Mouse (Mus musculus) hindbrain, embryonic 14.5 days (tissue): Measurements from ENCODE around the gene Slc41a1. TPM values are rescaled to one million over a fixed set of nuclear protein-coding genes. Genes with fewer than 3 reads are reported as not detected.
A peak's percentile ranks its signal among the peaks of the same experiment; 100 is the strongest.

ENCODE experiments used
- ATAC-seq: fragments of 200-750 bp; cut with Nextera tagmentation; 2 replicates; pipeline ENCODE4 v1.8.0; 2017; ENCODE audit warnings: moderate number of reproducible peaks, mild to moderate bottlenecking, moderate TSS enrichment, moderate library complexity; ENCODE audit not compliant: low FRiP score
- DNase-seq: peaks from one replicate; pipeline ENCODE4 v3.0.0-alpha.2; 2015; ENCODE audit warnings: low spot score
- H3K27ac ChIP-seq: fragments of 300-500 bp; sonication (generic); 2 replicates; pipeline ENCODE4 v1.5.1; 2014; ENCODE audit warnings: mild to moderate bottlenecking, moderate library complexity
- H3K27me3 ChIP-seq: fragments of 300-500 bp; sonication (generic); 2 replicates; pipeline ENCODE4 v1.6.1; 2014; ENCODE audit warnings: mild to moderate bottlenecking, low read length, mixed read lengths; ENCODE audit not compliant: control insufficient read depth, insufficient read depth
- H3K36me3 ChIP-seq: fragments of 300-500 bp; sonication (generic); replicated peaks from 2 replicates; pipeline ENCODE4 v1.6.1; 2014; ENCODE audit not compliant: control insufficient read depth, insufficient read depth
- H3K4me1 ChIP-seq: fragments of 300-500 bp; sonication (generic); replicated peaks from 2 replicates; pipeline ENCODE4 v1.6.1; 2014; ENCODE audit warnings: antibody characterized with exemption, low read length, mixed read lengths; ENCODE audit not compliant: control insufficient read depth, insufficient read depth
- H3K4me2 ChIP-seq: fragments of 300-500 bp; sonication (generic); replicated peaks from 2 replicates; pipeline ENCODE4 v1.6.1; 2014; ENCODE audit warnings: mild to moderate bottlenecking, moderate library complexity
- H3K4me3 ChIP-seq: fragments of 300-500 bp; sonication (generic); replicated peaks from 2 replicates; pipeline ENCODE4 v1.5.1; 2014; ENCODE audit warnings: mild to moderate bottlenecking, low read length
- H3K9ac ChIP-seq: fragments of 300-500 bp; sonication (generic); 2 replicates; pipeline ENCODE4 v1.6.1; 2014
- H3K9me3 ChIP-seq: fragments of 300-500 bp; sonication (generic); 2 replicates; pipeline ENCODE4 v1.6.1; 2016; ENCODE audit warnings: low read length; ENCODE audit not compliant: control insufficient read depth
- WGBS: fragments of 180-500 bp; shearing (Covaris S2); extraction: QIAGEN DNeasy Blood & Tissue Kit; methylation state at CpG from one replicate; pipeline ENCODE4 v1.1.7; 2014; 5-methylcytosine and 5-hydroxymethylcytosine counted together
- polyA plus RNA-seq: library from polyadenylated mRNA; unstranded; fragments of >200 nt; fragmentation: Nextera tagmentation; extraction: Ambion mirVana; gene quantifications from 2 replicates; pipeline ENCODE4 v1.2.1, GENCODE M21; 2014

The Slc41a1 gene
- polyA plus RNA-seq, 1 experiment from 2014 or later, result 14.3 TPM

DNA sequence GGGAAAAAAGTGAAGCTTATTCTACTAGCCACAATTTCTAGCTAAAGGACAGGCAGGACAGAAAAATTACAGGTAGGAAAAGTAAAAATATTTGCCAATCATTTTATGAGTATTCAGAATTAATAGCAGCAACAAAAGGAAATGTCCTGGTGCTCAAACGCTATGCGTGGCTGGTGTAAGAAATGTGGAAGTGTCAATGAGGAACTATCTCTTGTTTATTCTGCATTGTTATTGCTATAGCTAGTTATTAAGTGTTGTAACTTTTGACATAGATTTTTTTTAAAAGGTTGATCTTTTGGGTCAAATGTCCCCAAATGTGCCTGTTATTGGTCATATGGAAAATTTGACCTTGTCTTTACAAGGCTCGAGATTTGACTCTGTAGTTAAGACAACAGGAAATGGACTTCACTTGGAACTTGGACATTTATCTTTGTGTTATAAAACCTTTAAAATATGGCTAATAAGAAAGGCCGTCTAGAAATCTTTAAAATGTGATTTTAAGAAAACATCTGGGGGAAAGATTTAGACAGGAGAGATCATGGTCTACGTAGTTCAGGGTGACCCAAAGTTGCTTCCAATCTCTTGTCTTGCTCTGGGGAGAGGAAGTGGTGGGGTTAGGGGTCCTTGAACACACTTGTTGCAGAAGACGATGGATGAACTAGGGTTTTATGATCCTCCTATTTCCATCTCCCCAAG lies 39.2 kb downstream of the Slc41a1 start:
- Histone ChIP-seq H3K36me3 (no peaks in the 10 kb centered on the region), H3K4me2 (no peak overlapping the region), H3K27me3 (no peaks in the 10 kb centered on the region), H3K27ac (no peak overlapping the region), H3K4me1 (no peaks in the 10 kb centered on the region), H3K9me3 (no peaks in the 10 kb centered on the region), H3K4me3 (no peak overlapping the region), H3K9ac (no peak overlapping the region)
- ATAC-seq (peak; percentile 12; the same call in 1 of the 2 replicates), DNase-seq (no peak)
- WGBS, result 84% methylated on average over 6 of the region's 6 CpGs

DNA sequence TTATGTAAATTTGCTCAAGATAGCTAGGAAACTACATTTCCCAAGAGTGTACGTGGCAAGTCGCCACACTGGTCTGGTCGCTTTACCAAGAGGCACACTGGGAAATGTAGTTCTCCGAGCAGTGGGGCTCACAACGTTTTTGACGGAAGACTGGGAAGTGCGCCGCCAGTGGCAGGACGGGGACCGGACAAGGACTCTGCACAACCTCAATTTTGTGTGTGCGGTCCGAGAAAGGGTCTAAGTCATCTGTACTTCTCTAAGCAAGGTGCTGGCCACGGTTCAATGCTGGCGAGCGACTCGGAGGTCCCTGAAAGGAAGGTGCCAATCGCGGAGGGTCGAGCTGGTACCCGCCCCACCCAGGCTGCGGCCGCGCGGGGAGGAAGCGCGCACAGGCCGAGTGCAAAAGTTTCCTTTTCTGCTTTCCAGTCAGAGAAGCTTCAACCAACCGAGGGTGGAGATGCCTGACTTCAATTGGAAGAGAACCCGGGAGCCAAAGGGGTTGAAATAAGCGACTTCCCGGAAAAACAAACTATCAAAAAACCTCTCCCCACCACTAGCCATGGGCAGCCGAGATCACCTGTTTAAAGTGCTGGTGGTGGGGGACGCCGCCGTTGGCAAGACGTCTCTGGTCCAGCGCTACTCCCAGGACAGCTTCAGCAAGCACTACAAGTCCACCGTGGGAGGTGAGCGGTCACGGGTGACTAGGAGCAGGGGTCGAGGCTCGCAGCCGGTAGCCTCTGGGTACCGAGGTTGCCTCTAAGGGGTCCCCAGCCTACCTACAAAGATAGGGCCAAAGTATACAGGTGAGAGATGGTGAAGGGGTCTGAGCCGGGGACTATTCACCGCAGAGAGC lies 40.0 kb downstream of the Slc41a1 start, which contains the start of gene Rab29:
TSS of gene Rab29 (plus strand) at position 132 of the 853 bp plus-strand sequence.
- H3K4me3 ChIP-seq, result peak within 1 kb of the TSS; percentile 52
- 2% methylated on average over 46 of the region's 46 CpGs for WGBS

DNA sequence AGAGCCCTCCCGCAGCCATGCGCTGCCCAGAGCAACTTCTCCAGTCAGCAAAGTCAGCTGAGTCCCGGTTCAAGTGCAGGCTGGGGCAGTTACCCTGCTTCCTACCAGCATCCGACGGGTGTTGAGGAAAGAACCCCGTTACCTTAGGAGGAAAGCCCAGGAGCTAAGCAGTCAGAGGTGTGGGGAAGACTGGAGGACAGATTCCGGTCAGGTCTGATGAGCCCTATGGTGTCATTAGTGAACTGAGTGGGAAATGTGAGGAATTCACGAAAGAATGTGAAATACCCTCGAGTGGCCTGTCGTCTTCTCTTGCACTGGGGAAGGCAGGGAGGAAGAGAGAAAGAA lies 40.6 kb downstream of the Slc41a1 start:
- Histone ChIP-seq H3K4me1 (no peaks in the 10 kb centered on the region), H3K36me3 (no peaks in the 10 kb centered on the region), H3K27ac (no peak overlapping the region), H3K4me2 (peak overlapping the region; percentile 74), H3K9me3 (no peaks in the 10 kb centered on the region), H3K4me3 (peak overlapping the region; percentile 52), H3K9ac (peak overlapping the region; percentile 49; the same call in 1 of the 2 replicates), H3K27me3 (no peaks in the 10 kb centered on the region)
- ATAC-seq (0 out of 2 replicates have a peak, but pooled peaks have one; percentile 3), DNase-seq (no peak)
- WGBS, result 35% methylated on average over 10 of the region's 10 CpGs

More for the DNA sequence above, 40.0 kb downstream of the Slc41a1 start, which contains the start of gene Rab29:
- Histone ChIP-seq H3K27me3 (no peaks in the 10 kb centered on the region), H3K4me2 (peak within 1 kb of the TSS; percentile 74), H3K9me3 (no peaks in the 10 kb centered on the region), H3K9ac (peak within 1 kb of the TSS; percentile 49), H3K36me3 (no peaks in the 10 kb centered on the region), H3K27ac (no peak within 1 kb of the TSS), H3K4me1 (no peaks in the 10 kb centered on the region)
- DNase-seq (peak; percentile 91), ATAC-seq (peak; percentile 97)

DNA sequence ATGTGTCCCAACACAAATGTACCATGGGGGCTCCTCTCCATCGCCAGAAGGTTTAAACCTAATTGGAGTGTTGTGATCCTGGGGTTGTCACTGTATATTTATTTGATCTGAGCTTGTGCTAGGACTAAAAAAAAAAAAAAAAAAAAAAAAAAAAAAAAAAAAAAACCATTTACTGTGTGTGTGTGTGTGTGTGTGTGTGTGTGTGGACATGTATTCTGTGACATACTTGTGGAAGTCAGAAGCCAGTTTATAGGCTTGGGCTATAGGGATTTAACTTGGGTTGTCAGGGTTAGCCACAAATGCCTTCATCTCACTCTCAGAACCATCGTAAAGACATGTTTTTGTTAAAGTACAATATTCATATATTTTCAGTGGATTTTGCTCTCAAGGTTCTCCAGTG lies 42.3 kb downstream of the Slc41a1 start:
- Histone ChIP-seq H3K4me2 (no peak overlapping the region), H3K27me3 (no peaks in the 10 kb centered on the region), H3K9me3 (no peaks in the 10 kb centered on the region), H3K36me3 (no peaks in the 10 kb centered on the region), H3K9ac (no peak overlapping the region), H3K4me1 (no peaks in the 10 kb centered on the region), H3K27ac (no peak overlapping the region), H3K4me3 (no peak overlapping the region)
- 90% methylated on average over 2 of the region's 2 CpGs for WGBS
- ATAC-seq, result no peak
- DNase-seq, result no peak

DNA sequence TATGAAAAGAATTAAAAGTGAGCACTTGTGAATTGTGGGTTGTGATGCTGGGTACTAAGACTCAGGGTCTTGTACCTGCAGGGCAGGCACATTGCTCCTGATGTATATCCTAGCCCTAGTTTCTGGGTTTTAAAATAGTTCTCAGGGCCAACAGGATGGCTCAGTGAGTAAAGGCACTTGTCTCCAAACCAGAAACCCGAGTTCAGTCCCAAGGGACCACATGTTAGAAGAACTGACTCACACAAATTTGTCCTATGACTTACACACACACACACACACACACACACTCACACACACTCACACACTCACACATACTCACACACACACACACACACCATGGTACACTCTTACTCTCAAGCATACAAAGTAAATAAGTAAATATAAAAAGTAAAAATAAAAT lies 45.6 kb downstream of the Slc41a1 start:
- no peak for ATAC-seq
- Histone ChIP-seq H3K27ac (no peak overlapping the region), H3K9me3 (no peaks in the 10 kb centered on the region), H3K9ac (no peak overlapping the region), H3K4me1 (no peaks in the 10 kb centered on the region), H3K4me2 (no peak overlapping the region), H3K27me3 (no peaks in the 10 kb centered on the region), H3K36me3 (no peaks in the 10 kb centered on the region), H3K4me3 (no peak overlapping the region)
- WGBS, result 72% methylated on average over 1 of the region's 1 CpGs
- no peak for DNase-seq

DNA sequence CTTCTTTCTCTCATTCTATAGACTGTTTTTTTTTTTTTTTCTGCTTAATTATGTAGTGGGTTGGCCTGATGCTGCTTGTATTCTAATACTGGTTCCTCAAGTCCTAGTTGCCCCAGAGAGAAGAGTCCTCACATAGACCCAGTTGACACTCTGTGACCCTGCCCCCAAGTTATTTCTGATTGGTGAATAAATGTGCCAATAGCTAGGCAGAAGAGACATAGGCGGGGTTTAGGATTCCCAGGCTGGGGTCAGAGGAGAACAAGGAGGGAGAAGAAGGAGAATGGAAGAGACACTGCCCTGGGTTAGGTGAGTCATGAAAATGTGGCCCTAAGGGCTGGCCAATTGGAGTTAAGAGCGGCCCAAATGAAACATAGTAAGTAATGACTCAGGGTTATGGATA lies 52.5 kb downstream of the Slc41a1 start:
- H3K9me3 ChIP-seq, result no peaks in the 10 kb centered on the region
- no peak overlapping the region for H3K27ac ChIP-seq
- H3K4me2 ChIP-seq, result no peak overlapping the region
- H3K4me3 ChIP-seq, result no peak overlapping the region
- no peak for DNase-seq
- H3K36me3 ChIP-seq, result no peaks in the 10 kb centered on the region
- H3K4me1 ChIP-seq, result no peaks in the 10 kb centered on the region
- no peak overlapping the region for H3K9ac ChIP-seq
- ATAC-seq, result no peak
- 76% methylated on average over 2 of the region's 2 CpGs for WGBS
- no peaks in the 10 kb centered on the region for H3K27me3 ChIP-seq

DNA sequence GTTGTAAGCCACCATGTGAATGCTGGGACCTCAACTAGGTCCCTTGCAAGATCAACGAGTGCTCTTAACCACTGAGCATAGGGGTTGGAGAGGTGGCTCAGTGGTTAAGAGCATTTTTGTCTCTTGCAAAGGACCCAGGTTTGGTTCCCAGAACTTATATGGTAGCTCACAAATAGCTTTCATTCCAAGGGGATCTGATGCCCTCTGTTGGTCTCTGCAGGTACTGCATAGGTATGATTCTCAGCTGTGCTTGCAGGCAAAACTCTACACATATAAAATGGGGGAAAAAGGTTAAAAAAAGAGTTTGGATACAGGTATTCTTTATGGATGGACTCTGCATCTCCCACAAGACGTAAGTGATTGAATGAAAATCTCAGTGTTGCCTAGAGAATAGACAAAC lies 55.5 kb downstream of the Slc41a1 start:
- Histone ChIP-seq H3K36me3 (no peaks in the 10 kb centered on the region), H3K27me3 (no peaks in the 10 kb centered on the region), H3K9ac (no peak overlapping the region), H3K4me1 (no peaks in the 10 kb centered on the region), H3K4me3 (no peak overlapping the region), H3K4me2 (no peak overlapping the region), H3K27ac (no peak overlapping the region), H3K9me3 (no peaks in the 10 kb centered on the region)
- ATAC-seq, result no peak
- WGBS, result 70% methylated on average over 2 of the region's 2 CpGs
- DNase-seq, result no peak

DNA sequence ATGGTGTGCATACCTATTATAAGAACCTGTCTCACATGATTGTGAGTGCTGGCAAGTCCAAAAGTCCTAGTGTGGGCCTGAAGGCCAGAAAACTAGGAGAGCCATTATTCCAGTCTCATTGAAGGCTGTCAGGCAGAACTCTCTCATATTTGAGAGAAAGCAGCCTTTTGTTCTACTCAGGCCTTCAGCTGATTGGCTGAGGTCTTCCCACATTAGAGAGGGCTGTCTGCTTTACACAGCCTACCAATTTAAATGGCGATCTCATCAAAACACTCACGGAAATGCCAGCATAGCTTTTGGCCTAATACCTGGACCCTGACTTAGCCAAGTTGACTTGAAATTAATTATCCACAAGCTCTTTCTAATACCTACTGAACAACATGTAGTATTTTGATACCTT lies 58.9 kb downstream of the Slc41a1 start:
- no peak overlapping the region for H3K27ac ChIP-seq
- H3K4me3 ChIP-seq, result no peak overlapping the region
- no peak for ATAC-seq
- H3K27me3 ChIP-seq, result no peaks in the 10 kb centered on the region
- no peak overlapping the region for H3K4me2 ChIP-seq
- no peaks in the 10 kb centered on the region for H3K4me1 ChIP-seq
- no peaks in the 10 kb centered on the region for H3K36me3 ChIP-seq
- no peak for DNase-seq
- H3K9ac ChIP-seq, result no peak overlapping the region
- H3K9me3 ChIP-seq, result no peaks in the 10 kb centered on the region
- 62% methylated on average over 2 of the region's 2 CpGs for WGBS

DNA sequence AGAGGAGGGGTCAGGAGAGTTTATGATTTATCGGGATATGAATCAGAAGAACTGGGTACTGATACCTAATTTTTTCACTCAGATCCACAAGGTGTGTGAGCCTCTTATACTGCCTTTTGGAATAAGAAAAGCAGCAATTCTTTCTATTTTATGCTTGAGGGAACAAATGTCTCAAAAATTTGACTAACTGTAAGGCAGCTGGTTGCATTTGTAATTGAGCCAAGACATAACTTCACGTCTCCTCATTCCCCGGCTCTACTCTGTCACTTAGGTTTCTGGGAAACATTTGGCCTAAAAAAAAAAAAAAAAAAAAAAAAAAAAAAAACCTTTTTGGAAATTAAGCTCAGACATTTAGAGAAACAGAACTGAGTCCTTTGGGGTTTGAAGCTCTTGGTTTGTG lies 59.3 kb downstream of the Slc41a1 start:
- ATAC-seq (no peak), DNase-seq (no peak)
- Histone ChIP-seq H3K36me3 (no peaks in the 10 kb centered on the region), H3K27me3 (no peaks in the 10 kb centered on the region), H3K4me3 (no peak overlapping the region), H3K4me2 (no peak overlapping the region), H3K27ac (no peak overlapping the region), H3K4me1 (no peaks in the 10 kb centered on the region), H3K9me3 (no peaks in the 10 kb centered on the region), H3K9ac (no peak overlapping the region)
- WGBS, result 89% methylated on average over 3 of the region's 3 CpGs
